Comparison of ENCODE assay signal across 11 mouse cellular contexts in the genomic region with DNA sequence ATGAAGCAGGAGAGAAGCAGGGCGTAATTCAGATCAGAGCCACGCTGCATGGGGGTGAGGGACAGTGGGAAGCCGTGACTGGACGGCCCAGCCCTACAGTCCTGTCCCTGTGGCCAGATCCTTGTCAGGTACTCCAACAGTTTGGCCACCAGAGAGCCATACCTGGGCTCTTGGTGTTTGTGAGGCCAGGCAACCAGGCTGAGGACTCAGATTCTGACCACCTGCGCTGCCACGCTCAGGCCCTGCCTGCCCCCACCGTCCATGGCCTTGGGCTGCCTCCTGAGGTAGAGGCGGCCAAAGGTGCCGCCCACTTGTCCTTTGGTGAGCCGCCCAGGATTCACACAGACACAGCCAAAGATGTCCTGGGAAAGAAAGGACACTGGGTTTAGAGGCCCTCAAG. TPM values are rescaled to one million over a fixed set of nuclear protein-coding genes. Genes with fewer than 3 reads are reported as not detected.
DNase-seq lines count a peak whose midpoint lies in the region; ATAC-seq and TF ChIP-seq lines count a peak whose summit lies in the region.
"Had no signal": no experiment of that assay in that cellular context is flagged by ENCODE, and none has a peak within 500 bp of the region (broad histone marks: within the 10 kb centered on the region; RNA-seq: fewer than 3 reads in every experiment).

No protein-coding gene starts in this region.

- no peak for TF ChIP-seq POLR2A in kidney, adult 2 months (IDR thresholded peaks at IDR 0.05; ENCODE audit: low read depth, low read length)

- no peak for ATAC-seq in heart, embryonic 15.5 days (replicated peaks; ENCODE audit: insufficient number of reproducible peaks, insufficient read depth, low FRiP score, low read depth)

- no peaks in the 10 kb centered on the region for H3K36me3 ChIP-seq in kidney, adult 2 months (ENCODE audit: control insufficient read depth, insufficient read depth, low read length)
- H3K36me3 ChIP-seq in heart, embryonic 15.5 days, result peaks cover 15% of the 10 kb centered on the region; the same call in 1 of the 2 replicates

- peak overlapping the region; percentile 64 for H3K27ac ChIP-seq in kidney, adult 2 months (ENCODE audit: insufficient read depth, low read depth, low read length)
- peak overlapping the region; percentile 71 for H3K27ac ChIP-seq in heart, embryonic 15.5 days

- 32% methylated on average over 10 of the region's 10 CpGs for WGBS in kidney, adult 2 months
- WGBS in heart, embryonic 15.5 days, result 79% methylated on average over 10 of the region's 10 CpGs

- TF ChIP-seq CTCF in kidney, adult 2 months (conservative IDR thresholded peaks at IDR 0.05; ENCODE audit: insufficient read depth, insufficient read length, low read depth, low read length), result no peak

- peaks cover 21% of the 10 kb centered on the region for H3K4me1 ChIP-seq in kidney, adult 2 months (ENCODE audit: control insufficient read depth, insufficient read depth, low read length)
- H3K4me1 ChIP-seq in heart, embryonic 15.5 days (replicated peaks), result peaks cover 67% of the 10 kb centered on the region

- H3K27me3 ChIP-seq in kidney, adult 2 months (replicated peaks; ENCODE audit: control insufficient read depth, insufficient read depth, low read length), result no peaks in the 10 kb centered on the region
- H3K27me3 ChIP-seq in heart, embryonic 15.5 days, result no peaks in the 10 kb centered on the region

- H3K4me3 ChIP-seq in kidney, adult 2 months (ENCODE audit: insufficient read depth, low read depth, low read length), result no peak overlapping the region
- no peak overlapping the region for H3K4me3 ChIP-seq in heart, embryonic 15.5 days
- H3K4me3 ChIP-seq: erythroblast, embryonic 14.5 days had no signal

- peak; percentile 43 to 51 for DNase-seq in cerebellum, postnatal 10 days
- no peak for DNase-seq in cerebellum, adult 9-10 months
- no peak for DNase-seq in kidney, adult 2 months
- no peak for DNase-seq in kidney, adult 11 months
- peak; percentile 58 for DNase-seq in adrenal gland, adult 8-10 months
- DNase-seq in left cerebral cortex, adult 18-20 months (ENCODE audit: low spot score in 2 of 2), result no peak
- DNase-seq in ovary, postnatal 10 days (ENCODE audit: low spot score), result no peak

- H3K9ac ChIP-seq in heart, embryonic 15.5 days, result no peak overlapping the region

- no peaks in the 10 kb centered on the region for H3K9me3 ChIP-seq in heart, embryonic 15.5 days (replicated peaks)

- H3K4me2 ChIP-seq in heart, embryonic 15.5 days, result no peak overlapping the region

RNA-seq across cellular contexts. Expression of a gene that starts 16.0 kb away (rescaled TPM):
- polyA plus RNA-seq in kidney, adult 2 months (2012; rRNA removed), result 12.0 and 12.2 TPM in 2 replicates
- 1 to 10 TPM; 4.9 to 9.6 (median 8.3) TPM for total RNA-seq in adrenal gland, adult 8-10 months (2022)
- 10.4 and 13.0 TPM in 2 replicates for polyA plus RNA-seq in heart, embryonic 15.5 days (2015; fragmentation: Nextera tagmentation; extraction: Ambion mirVana)
- 1 to 10 TPM; 4.7 to 5.4 TPM for total RNA-seq in left cerebral cortex, adult 18-20 months (2021)

RNA-seq across cellular contexts. Expression of a gene that starts 23.3 kb away (rescaled TPM):
- polyA plus RNA-seq in kidney, adult 2 months (2012; rRNA removed), result 24.9 and 26.2 TPM in 2 replicates
- total RNA-seq in adrenal gland, adult 8-10 months (2022), result 10 to 100 TPM; 22.5 to 51.0 (median 27.8) TPM
- 35.8 and 48.9 TPM in 2 replicates for polyA plus RNA-seq in heart, embryonic 15.5 days (2015; fragmentation: Nextera tagmentation; extraction: Ambion mirVana)
- 1 to 10 TPM; 4.9 to 5.0 TPM for total RNA-seq in left cerebral cortex, adult 18-20 months (2021)

RNA-seq across cellular contexts. Expression of a gene that starts 27.8 kb away (rescaled TPM):
- 71.5 and 79.7 TPM in 2 replicates for polyA plus RNA-seq in kidney, adult 2 months (2012; rRNA removed)
- 100 to 1,000 TPM in 3 of 4 experiments, 10 to 100 TPM in 1; 93.7 to 147 (median 129) TPM for total RNA-seq in adrenal gland, adult 8-10 months (2022)
- polyA plus RNA-seq in heart, embryonic 15.5 days (2015; fragmentation: Nextera tagmentation; extraction: Ambion mirVana), result 81.9 and 106 TPM in 2 replicates
- total RNA-seq in left cerebral cortex, adult 18-20 months (2021), result 100 to 1,000 TPM in 1 of 2 experiments, 10 to 100 TPM in 1; 90.1 to 102 TPM

RNA-seq across cellular contexts. Expression of a gene that starts 45.3 kb away (rescaled TPM):
- polyA plus RNA-seq in kidney, adult 2 months (2012; rRNA removed), result not detected in 2 replicates
- not detected for total RNA-seq in adrenal gland, adult 8-10 months (2022)
- not detected in 2 replicates for polyA plus RNA-seq in heart, embryonic 15.5 days (2015; fragmentation: Nextera tagmentation; extraction: Ambion mirVana)
- total RNA-seq in left cerebral cortex, adult 18-20 months (2021), result not detected
- total RNA-seq: layer of hippocampus, adult 18-20 months had no signal
- polyA plus RNA-seq: erythroblast, embryonic 14.5 days; neural tube, embryonic 11.5 days had no signal

RNA-seq across cellular contexts. Expression of a gene that starts 46.7 kb away (rescaled TPM):
- polyA plus RNA-seq in kidney, adult 2 months (2012; rRNA removed), result 0.52 and 0.73 TPM in 2 replicates
- total RNA-seq in adrenal gland, adult 8-10 months (2022), result 1 to 10 TPM in 3 of 4 experiments, under 1 TPM in 1; 0.93 to 3.5 (median 1.6) TPM
- polyA plus RNA-seq in heart, embryonic 15.5 days (2015; fragmentation: Nextera tagmentation; extraction: Ambion mirVana), result 1.2 and 2.0 TPM in 2 replicates
- 1 to 10 TPM; 4.1 to 4.2 TPM for total RNA-seq in left cerebral cortex, adult 18-20 months (2021)

Comparison
In these comparisons a context has a peak if more than half of its experiments do, and no peak if none do; other contexts are left out.
1. DNase-seq: peak in cerebellum, postnatal 10 days (2 of 2) and adrenal gland, adult 8-10 months (single experiment); none in cerebellum, adult 9-10 months (single experiment), kidney, adult 2 months (single experiment), kidney, adult 11 months (single experiment), left cerebral cortex, adult 18-20 months (0 of 2) and ovary, postnatal 10 days (single experiment).